Mouse (Mus musculus) limb, embryonic 15.5 days (tissue): ENCODE results near the gene Plekha5. TPM values are rescaled to one million over a fixed set of nuclear protein-coding genes. Genes with fewer than 3 reads are reported as not detected.
"Not testable (repeated sequence)": the region's sequence is repeated elsewhere in the genome, so short reads cannot be mapped to it uniquely, and the experiment has no call there.

Experiments
- ATAC-seq: fragments of 200-750 bp; cut with Nextera tagmentation; 2 replicates; pipeline ENCODE4 v1.8.0; 2017; ENCODE audit warnings: low read depth, moderate TSS enrichment; ENCODE audit not compliant: insufficient number of reproducible peaks, low FRiP score, low TSS enrichment
- H3K27ac ChIP-seq: fragments of 300-500 bp; sonication (generic); 2 replicates; pipeline ENCODE4 v1.5.1; 2015; ENCODE audit warnings: moderate library complexity, mild to moderate bottlenecking, inconsistent platforms
- H3K27me3 ChIP-seq: fragments of 300-500 bp; sonication (generic); 2 replicates; pipeline ENCODE4 v1.6.1; 2015; ENCODE audit warnings: inconsistent platforms
- H3K36me3 ChIP-seq: fragments of 300-500 bp; sonication (generic); 2 replicates; pipeline ENCODE4 v1.6.1; 2015; ENCODE audit warnings: inconsistent platforms
- H3K4me1 ChIP-seq: fragments of 300-500 bp; sonication (generic); 2 replicates; pipeline ENCODE4 v1.6.1; 2015; ENCODE audit warnings: inconsistent platforms
- H3K4me2 ChIP-seq: fragments of 300-500 bp; sonication (generic); 2 replicates; pipeline ENCODE4 v1.6.1; 2015; ENCODE audit warnings: mild to moderate bottlenecking, inconsistent platforms
- H3K4me3 ChIP-seq: fragments of 300-500 bp; sonication (generic); 2 replicates; pipeline ENCODE4 v1.5.1; 2015; ENCODE audit warnings: mild to moderate bottlenecking, inconsistent platforms
- H3K9ac ChIP-seq: fragments of 300-500 bp; sonication (generic); 2 replicates; pipeline ENCODE4 v1.6.1; 2015; ENCODE audit warnings: inconsistent platforms
- H3K9me3 ChIP-seq: fragments of 300-500 bp; sonication (generic); 2 replicates; pipeline ENCODE4 v1.6.1; 2016; ENCODE audit warnings: inconsistent platforms
- WGBS: fragments of 180-500 bp; shearing (Covaris S2); methylation state at CpG from one replicate; pipeline ENCODE4 v1.1.7; 2015; 5-methylcytosine and 5-hydroxymethylcytosine counted together
- polyA plus RNA-seq: library from polyadenylated mRNA; unstranded; fragments of >200 nt; fragmentation: Nextera tagmentation; extraction: Ambion mirVana; gene quantifications from 2 replicates; pipeline ENCODE4 v1.2.1, GENCODE M21; 2015

Gene Plekha5
- polyA plus RNA-seq, 1 experiment from 2014 or later, result 47.2 TPM

DNA sequence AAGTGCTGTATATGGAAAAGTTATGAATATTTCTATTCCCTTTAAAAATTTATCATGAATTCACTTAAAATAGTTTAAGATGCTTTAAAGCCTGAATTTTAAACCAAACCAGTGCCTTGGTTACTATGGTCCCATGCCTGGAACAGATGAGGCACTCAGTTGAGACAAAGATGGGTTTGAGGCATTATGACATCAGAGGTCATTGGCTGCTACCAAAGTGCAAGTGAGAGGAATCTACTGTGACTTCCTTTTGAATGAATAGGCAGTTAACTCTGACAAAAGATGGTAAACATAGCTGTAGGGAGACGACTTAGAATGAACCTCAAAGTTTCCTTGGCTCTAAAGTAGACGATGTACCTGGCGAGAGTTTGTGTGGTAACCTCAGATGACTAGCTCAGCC lies 92.3 kb downstream of the Plekha5 start:
- no peak overlapping the region for H3K4me3 ChIP-seq
- no peak overlapping the region for H3K4me2 ChIP-seq
- H3K27ac ChIP-seq, result no peak overlapping the region
- H3K4me1 ChIP-seq, result peaks cover 38% of the 10 kb centered on the region
- ATAC-seq, result no peak
- H3K9me3 ChIP-seq, result no peaks in the 10 kb centered on the region
- H3K36me3 ChIP-seq, result no peaks in the 10 kb centered on the region
- WGBS, result 80% methylated on average over 3 of the region's 3 CpGs
- H3K27me3 ChIP-seq, result no peaks in the 10 kb centered on the region
- no peak overlapping the region for H3K9ac ChIP-seq

DNA sequence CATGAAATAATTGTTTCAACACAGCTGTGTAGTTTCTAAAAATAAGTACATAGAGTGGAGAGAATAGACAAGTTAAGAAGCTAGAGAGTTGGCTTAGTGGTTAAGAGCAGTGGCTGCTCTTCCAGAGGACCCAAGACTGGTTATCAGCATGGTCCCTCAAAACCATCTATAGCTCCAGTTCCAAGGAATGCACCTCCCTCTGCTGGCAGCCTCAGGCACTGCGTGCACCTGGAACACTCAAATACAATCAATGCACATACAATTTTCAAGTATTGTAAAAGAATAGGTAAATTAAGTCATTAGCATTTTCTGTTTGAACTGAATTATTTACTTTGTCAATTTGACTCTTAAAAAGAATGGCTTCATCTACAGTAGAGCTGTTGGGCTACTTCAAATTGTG lies 93.3 kb downstream of the Plekha5 start:
- Histone ChIP-seq H3K9me3 (no peaks in the 10 kb centered on the region), H3K4me3 (no peak overlapping the region), H3K4me1 (peaks cover 37% of the 10 kb centered on the region), H3K36me3 (no peaks in the 10 kb centered on the region), H3K27me3 (no peaks in the 10 kb centered on the region), H3K4me2 (no peak overlapping the region), H3K9ac (no peak overlapping the region), H3K27ac (no peak overlapping the region)
- no peak for ATAC-seq
- 84% methylated on average over 1 of the region's 1 CpGs for WGBS

GRCm38 (mm10) chr6:140519019-140519418 lies 95.2 kb downstream of the Plekha5 start:
- no peaks in the 10 kb centered on the region for H3K9me3 ChIP-seq
- H3K9ac ChIP-seq, result no peak overlapping the region
- H3K36me3 ChIP-seq, result no peaks in the 10 kb centered on the region
- H3K4me1 ChIP-seq, result peaks cover 35% of the 10 kb centered on the region
- no peak overlapping the region for H3K4me2 ChIP-seq
- peak; percentile 73; the same call in 1 of the 2 replicates for ATAC-seq
- peak overlapping the region; percentile 73 for H3K27ac ChIP-seq
- H3K27me3 ChIP-seq, result no peaks in the 10 kb centered on the region
- no peak overlapping the region for H3K4me3 ChIP-seq
- WGBS, result 25% methylated on average over 13 of the region's 13 CpGs

DNA sequence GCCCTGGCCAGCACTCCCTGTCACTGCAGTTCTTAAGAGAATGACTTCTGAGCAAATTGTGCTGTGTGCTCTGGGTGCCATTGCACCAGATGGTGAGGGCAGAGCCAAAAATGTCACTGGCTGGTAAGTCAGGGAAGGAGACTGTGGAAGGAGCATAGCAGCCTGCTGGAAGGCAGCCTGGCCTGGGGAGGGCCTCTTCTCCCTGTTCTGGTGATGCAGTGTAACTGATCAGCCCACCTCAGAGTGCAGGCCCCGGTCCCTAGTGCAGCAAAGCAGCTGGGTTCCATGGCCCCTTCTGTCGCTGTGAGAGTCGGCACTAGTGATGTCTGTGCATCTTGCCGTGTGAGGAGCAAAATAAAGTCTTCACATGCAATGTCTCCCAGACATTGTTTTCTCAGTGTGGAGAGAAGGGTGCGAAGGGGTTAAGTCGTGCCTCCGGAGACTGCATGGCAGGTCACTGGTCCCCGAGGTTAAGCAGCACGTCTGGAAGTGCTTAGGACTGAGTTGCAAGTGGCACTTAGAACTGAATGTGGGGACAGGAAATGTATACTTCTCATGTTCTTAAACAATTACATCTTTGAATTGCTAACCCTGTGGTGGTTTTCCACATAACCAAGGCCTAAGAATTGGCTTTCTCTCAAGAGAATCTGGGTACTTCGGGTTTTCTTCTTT lies 95.8 kb downstream of the Plekha5 start:
- 0 out of 2 replicates have a peak, but pooled peaks have one; percentile 13 for ATAC-seq
- no peak overlapping the region for H3K9ac ChIP-seq
- H3K9me3 ChIP-seq, result no peaks in the 10 kb centered on the region
- H3K27me3 ChIP-seq, result no peaks in the 10 kb centered on the region
- no peaks in the 10 kb centered on the region for H3K36me3 ChIP-seq
- peak overlapping the region; percentile 73 for H3K27ac ChIP-seq
- no peak overlapping the region for H3K4me3 ChIP-seq
- WGBS, result 28% methylated on average over 10 of the region's 10 CpGs
- peaks cover 32% of the 10 kb centered on the region for H3K4me1 ChIP-seq
- no peak overlapping the region for H3K4me2 ChIP-seq

GRCm38 (mm10) chr6:140520961-140521360 lies 97.1 kb downstream of the Plekha5 start:
- 47% methylated on average over 6 of the region's 6 CpGs for WGBS
- H3K4me1 ChIP-seq, result peaks cover 29% of the 10 kb centered on the region
- H3K9ac ChIP-seq, result no peak overlapping the region
- no peaks in the 10 kb centered on the region for H3K9me3 ChIP-seq
- 0 out of 2 replicates have a peak, but pooled peaks cover 2% of the 10 kb centered on the region for H3K36me3 ChIP-seq
- H3K27ac ChIP-seq, result 0 out of 2 replicates have a peak overlapping the region, but pooled peaks have one; percentile 47
- no peak overlapping the region for H3K4me3 ChIP-seq
- no peaks in the 10 kb centered on the region for H3K27me3 ChIP-seq
- no peak for ATAC-seq
- no peak overlapping the region for H3K4me2 ChIP-seq

- H3K4me3 ChIP-seq, result no peak overlapping the region
- H3K9me3 ChIP-seq, result no peaks in the 10 kb centered on the region
- H3K36me3 ChIP-seq, result 0 out of 2 replicates have a peak, but pooled peaks cover 2% of the 10 kb centered on the region
- no peak overlapping the region for H3K27ac ChIP-seq
- H3K27me3 ChIP-seq, result no peaks in the 10 kb centered on the region
- peaks cover 27% of the 10 kb centered on the region for H3K4me1 ChIP-seq
- ATAC-seq, result no peak
- no peak overlapping the region for H3K4me2 ChIP-seq
- WGBS, result 68% methylated on average over 5 of the region's 5 CpGs
- H3K9ac ChIP-seq, result no peak overlapping the region
Observed at GRCm38 (mm10) chr6:140521832-140522231, 98.0 kb downstream of the Plekha5 start.

DNA sequence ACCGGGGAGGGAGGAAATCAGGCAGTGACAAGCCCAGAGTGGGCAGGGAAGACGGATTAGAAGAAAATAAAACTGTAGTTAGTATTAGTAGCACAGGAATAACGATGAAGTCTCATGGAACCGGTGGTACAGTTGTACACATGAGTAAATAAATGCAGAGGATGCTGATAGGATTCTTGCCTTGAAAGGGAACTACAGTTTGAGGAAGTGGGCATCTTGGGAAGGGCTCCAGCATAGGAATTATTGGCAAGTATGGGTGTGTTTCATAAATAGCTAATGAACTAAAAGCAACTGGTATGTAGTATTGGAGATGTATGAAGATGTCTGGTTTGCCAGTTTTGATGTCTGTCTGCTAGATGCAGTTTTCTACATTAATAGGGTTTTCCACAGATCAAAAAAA lies 99.7 kb downstream of the Plekha5 start:
- Histone ChIP-seq H3K9me3 (no peaks in the 10 kb centered on the region), H3K36me3 (peaks cover 11% of the 10 kb centered on the region), H3K4me1 (peaks cover 24% of the 10 kb centered on the region), H3K27me3 (no peaks in the 10 kb centered on the region), H3K4me3 (no peak overlapping the region), H3K4me2 (no peak overlapping the region), H3K27ac (no peak overlapping the region), H3K9ac (no peak overlapping the region)
- 69% methylated on average over 4 of the region's 4 CpGs for WGBS
- no peak for ATAC-seq

DNA sequence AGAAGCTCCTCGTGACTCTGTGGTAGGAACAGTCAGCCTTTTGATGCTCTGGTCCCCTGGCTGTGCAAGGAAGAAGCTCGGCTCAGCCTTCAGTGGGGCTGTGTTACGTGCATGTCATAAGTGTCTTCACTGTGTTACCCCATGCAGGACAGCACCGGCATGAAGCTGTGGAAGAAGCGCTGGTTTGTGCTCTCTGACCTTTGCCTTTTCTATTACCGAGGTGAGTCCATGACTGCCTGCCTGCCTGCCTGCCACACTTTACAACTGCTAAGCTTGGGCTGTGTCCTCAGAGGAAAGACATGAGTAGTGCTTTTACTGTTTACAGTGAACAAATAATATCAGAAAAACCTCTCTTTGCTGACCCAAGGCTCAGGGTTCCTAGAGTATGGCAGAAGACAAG lies 104.6 kb downstream of the Plekha5 start:
- Histone ChIP-seq H3K27ac (no peak overlapping the region), H3K4me3 (no peak overlapping the region), H3K9ac (no peak overlapping the region), H3K4me2 (no peak overlapping the region), H3K9me3 (no peaks in the 10 kb centered on the region), H3K4me1 (no peaks in the 10 kb centered on the region), H3K36me3 (peaks cover 24% of the 10 kb centered on the region), H3K27me3 (no peaks in the 10 kb centered on the region)
- 88% methylated on average over 6 of the region's 6 CpGs for WGBS
- ATAC-seq, result no peak

GRCm38 (mm10) chr6:140532858-140533257 lies 109.0 kb downstream of the Plekha5 start:
- not testable (repeated sequence) for ATAC-seq, H3K9me3 ChIP-seq, H3K9ac ChIP-seq, H3K27ac ChIP-seq, H3K4me1 ChIP-seq, H3K4me3 ChIP-seq, H3K27me3 ChIP-seq, H3K4me2 ChIP-seq
- WGBS, result 100% methylated on average over 1 of the region's 1 CpGs
- peaks cover 54% of the 10 kb centered on the region for H3K36me3 ChIP-seq

DNA sequence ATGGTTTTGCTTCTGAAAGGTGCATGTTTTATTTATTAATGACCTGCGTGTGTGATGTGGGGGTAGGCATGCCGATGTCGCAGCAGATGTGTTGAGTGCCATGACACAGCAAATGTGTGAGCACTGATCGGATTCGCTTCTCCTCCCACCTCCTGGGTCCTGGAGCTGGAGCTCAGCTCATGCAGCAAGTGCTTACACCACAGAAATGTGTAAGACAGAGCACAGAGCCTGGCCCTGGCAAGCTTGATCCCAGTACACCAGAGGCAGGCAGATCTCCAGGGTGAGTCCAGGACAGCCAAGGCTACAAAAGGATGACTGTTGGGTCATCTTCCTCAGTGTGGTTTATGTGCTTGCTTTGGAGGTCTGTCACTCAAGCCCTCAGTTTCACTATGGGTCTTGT lies 109.8 kb downstream of the Plekha5 start:
- Histone ChIP-seq H3K4me2 (no peak overlapping the region), H3K27me3 (no peaks in the 10 kb centered on the region), H3K9ac (no peak overlapping the region), H3K36me3 (peaks cover 49% of the 10 kb centered on the region), H3K27ac (no peak overlapping the region), H3K9me3 (no peaks in the 10 kb centered on the region), H3K4me1 (no peaks in the 10 kb centered on the region), H3K4me3 (no peak overlapping the region)
- 92% methylated on average over 5 of the region's 5 CpGs for WGBS
- no peak for ATAC-seq

GRCm38 (mm10) chr6:140535504-140535903 lies 111.7 kb downstream of the Plekha5 start:
- Histone ChIP-seq H3K9me3 (no peaks in the 10 kb centered on the region), H3K36me3 (peaks cover 54% of the 10 kb centered on the region), H3K4me3 (no peak overlapping the region), H3K4me2 (no peak overlapping the region), H3K9ac (no peak overlapping the region), H3K27me3 (no peaks in the 10 kb centered on the region), H3K4me1 (no peaks in the 10 kb centered on the region), H3K27ac (no peak overlapping the region)
- no peak for ATAC-seq
- WGBS, result 83% methylated on average over 8 of the region's 8 CpGs

GRCm38 (mm10) chr6:140541919-140542318 lies 118.1 kb downstream of the Plekha5 start:
- 87% methylated on average over 3 of the region's 3 CpGs for WGBS
- H3K4me3 ChIP-seq, result no peak overlapping the region
- no peak overlapping the region for H3K9ac ChIP-seq
- ATAC-seq, result no peak
- H3K4me1 ChIP-seq, result 0 out of 2 replicates have a peak, but pooled peaks cover 1% of the 10 kb centered on the region
- H3K9me3 ChIP-seq, result no peaks in the 10 kb centered on the region
- no peak overlapping the region for H3K27ac ChIP-seq
- H3K4me2 ChIP-seq, result no peak overlapping the region
- H3K36me3 ChIP-seq, result peaks cover 45% of the 10 kb centered on the region
- no peaks in the 10 kb centered on the region for H3K27me3 ChIP-seq
